Mouse (Mus musculus) cerebellum, adult (tissue): ENCODE measurements at regions not wholly inside any gene's neighbourhood (a gene's known extent, or its start where the extent isn't known, plus 50 kb on each side); places are given as distances from the start of the nearest gene placed in this dataset.

ENCODE experiments used
- ATAC-seq: cut with Nextera tagmentation; 2 replicates; pipeline ENCODE4 v1.9.2; 2017; ENCODE audit warnings: mild to moderate bottlenecking, moderate library complexity, mixed read lengths; ENCODE audit not compliant: insufficient number of reproducible peaks, low FRiP score, low TSS enrichment

DNA sequence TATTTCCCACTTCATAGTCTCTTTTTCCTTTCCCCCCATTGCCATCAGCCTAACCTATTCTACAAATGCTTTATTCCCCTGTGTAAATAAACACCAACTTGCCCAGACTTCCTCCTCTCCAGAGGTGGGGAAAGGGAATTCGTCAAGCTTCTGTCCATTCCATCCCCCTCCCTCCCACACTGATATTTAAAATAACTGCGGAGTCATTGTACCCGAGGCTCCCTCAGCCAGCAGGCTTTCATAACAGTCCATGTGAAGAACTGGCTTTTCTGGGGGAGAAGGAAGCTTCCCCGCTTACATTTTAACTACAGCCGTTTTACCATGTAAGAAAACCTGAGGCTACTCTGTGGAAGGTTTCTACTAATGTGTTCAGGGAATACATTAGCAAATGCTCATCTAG, 193.1 kb upstream of the Cnksr2 start:
- no peak for ATAC-seq

DNA sequence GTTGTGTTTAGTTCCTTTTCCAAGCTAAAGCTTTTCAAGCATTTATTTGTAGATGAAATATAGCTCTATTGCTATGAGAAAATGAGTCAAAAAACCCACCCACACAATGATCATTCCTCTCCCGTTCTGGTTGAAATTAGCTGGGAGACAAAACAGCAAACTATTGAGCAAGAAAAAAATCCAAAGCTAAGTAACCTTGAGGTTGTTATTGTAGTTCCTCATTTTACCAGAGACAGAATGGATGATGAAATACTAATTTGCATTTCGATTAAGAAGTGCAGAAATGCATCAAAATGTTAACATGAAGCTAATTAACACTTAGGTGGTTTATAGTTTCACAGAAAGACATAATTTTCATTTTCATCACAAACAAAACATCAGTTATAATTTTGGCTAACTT, 166.1 kb upstream of the Cnksr2 start:
- ATAC-seq = no peak

DNA sequence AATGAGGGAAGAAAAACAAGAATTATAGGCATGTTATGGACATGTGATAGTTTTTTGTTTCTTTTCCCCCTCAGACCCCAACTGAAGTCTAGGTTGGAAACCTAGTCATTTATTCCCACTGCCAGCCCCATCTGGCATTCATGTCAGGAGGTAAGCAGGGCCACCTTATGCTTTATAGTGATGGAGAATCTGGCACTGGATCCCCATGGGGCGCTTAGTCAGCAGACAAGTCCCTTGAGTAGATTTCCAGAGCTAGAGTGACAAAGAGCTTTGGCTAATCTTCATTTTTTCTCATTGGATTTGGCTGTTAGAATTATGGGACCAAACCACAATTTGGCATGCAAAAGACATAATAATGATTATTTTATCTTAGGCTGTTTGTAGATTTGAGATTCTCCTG, 152.4 kb upstream of the Cnksr2 start:
- ATAC-seq = 0 out of 2 replicates have a peak, but pooled peaks have one; percentile 49

DNA sequence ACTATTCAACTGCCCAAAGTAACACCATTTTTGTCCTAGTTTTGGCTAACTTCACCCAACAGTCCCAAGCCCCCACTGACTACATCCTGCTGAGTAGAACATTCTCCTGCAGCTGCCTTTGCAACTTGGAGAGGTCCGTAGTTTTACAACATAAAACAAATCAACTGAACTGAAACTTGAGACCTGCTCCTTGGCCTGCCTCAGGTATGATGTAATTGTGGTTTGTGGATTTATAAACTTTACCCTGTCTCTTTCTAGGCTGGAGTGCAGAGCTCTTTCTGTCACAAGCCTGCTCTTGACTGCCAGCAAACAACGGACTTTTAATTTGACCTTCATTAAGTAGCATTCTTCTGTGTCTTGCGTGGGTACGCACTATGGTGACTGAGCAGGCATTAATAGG, 138.4 kb upstream of the Cnksr2 start:
- ATAC-seq = no peak

DNA sequence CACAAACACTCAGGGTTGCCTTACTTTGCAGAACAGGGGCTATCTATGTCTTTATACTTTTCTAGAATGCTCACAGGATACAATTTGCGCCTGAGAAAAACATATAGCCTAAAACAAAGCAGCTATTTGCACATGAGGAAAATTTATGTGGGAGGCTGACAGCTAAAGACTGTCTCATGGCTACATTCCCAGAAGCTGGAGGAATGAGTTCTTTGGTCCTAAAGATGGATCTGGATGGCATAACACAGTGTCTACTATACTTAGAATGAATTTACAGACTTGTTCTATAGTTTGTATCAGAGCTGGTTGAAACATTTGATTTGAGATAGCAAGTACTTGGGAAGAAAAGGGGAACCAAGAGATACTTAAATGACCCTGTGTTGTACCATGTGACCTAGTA, 137.3 kb upstream of the Cnksr2 start:
- no peak for ATAC-seq

DNA sequence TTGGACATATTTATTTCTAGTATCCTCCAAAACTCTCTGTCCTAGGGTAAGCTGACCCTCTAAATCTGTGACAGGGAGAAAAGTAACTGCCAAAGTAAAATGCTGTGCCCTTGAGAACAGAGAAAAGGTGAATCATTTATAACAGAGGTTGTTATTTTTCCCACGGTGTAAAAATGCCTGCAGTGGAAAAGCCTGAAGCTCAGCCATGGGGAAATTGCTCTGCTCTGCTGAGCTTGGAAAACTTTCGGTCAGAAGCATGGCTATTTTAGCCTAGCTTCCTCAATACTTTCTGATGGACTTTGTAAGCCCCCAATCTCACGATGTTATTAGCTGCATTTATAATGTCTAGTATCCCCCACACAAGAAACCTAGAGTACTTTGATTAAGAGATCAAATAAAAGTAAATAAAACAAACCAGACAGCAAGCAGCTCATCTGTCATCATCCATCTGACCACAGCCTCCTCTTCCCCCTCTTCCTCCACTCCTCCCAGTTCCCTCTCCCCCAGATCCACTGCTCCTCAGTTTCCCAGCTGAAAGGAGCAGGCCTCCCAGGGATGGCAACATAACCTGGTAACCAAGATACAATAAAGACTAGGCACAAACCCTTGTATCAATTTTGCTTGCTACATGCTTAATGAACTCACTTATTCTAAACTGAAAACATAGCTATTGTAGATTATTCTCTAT, 92.9 kb upstream of the Cnksr2 start:
- ATAC-seq = no peak

DNA sequence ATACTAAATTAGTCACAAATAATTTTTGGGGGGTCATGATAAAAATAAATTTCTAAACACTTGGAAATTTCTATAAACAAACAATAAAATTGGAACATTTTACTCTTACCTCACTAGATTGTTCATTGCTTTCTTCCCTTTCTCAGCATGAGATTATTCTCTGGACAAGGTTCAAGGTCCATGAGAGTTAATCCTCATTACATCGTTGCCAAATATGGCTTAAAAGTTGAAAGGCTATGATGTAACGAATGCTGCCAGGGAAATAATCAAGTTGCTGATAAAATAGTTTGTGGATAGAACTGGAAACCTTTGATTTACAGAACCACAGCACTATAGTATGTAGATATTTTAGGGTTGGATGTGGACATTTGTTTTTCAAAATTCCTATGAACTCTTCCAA, 90.4 kb upstream of the Cnksr2 start:
- no peak for ATAC-seq
